Mouse (Mus musculus): ENCODE results near the gene Dlg2. TPM values are rescaled to one million over a fixed set of nuclear protein-coding genes. Genes with fewer than 3 reads are reported as not detected.

Dlg2 gene
- polyA plus RNA-seq, 1 experiment from 2014 or later: 3.0 TPM

DNA sequence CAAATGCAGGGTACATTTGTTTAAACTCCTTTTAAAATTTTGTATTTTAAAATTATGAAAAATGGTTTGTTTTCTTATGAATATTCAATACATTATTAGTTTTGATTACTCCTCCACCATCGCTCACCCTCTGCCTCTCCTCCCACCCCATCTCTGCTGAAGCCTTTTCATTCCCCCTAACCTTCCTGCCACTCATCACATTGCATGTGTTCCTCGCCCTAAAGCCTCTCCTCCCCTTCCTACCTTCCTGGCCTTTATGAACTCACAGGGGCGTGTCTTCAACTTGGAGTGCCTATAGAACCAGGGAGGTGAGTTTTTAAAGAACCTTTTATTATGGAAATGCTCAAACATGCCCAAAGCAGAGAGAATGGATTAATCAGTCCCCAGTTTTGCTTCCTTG lies 921.4 kb downstream of the Dlg2 start:
- no peak for DNase-seq (ENCODE audit: low spot score)
- 26% methylated on average over 3 of the region's 3 CpGs for WGBS
- H3K9ac ChIP-seq (ENCODE audit: low read length): no peak overlapping the region
- no peak overlapping the region for H3K4me2 ChIP-seq (ENCODE audit: low read depth, low read length, severe bottlenecking)
- no peak overlapping the region for H3K27ac ChIP-seq (ENCODE audit: low read depth, low read length)
- no peaks in the 10 kb centered on the region for H3K4me1 ChIP-seq (replicated peaks; ENCODE audit: control insufficient read depth, insufficient read depth, low read length)
- H3K36me3 ChIP-seq (ENCODE audit: control insufficient read depth, insufficient read depth, low read length): no peaks in the 10 kb centered on the region
- H3K4me3 ChIP-seq (ENCODE audit: low read depth, low read length): no peak overlapping the region
- no peaks in the 10 kb centered on the region for H3K9me3 ChIP-seq (ENCODE audit: control insufficient read depth, low read length)
- ATAC-seq (replicated peaks; ENCODE audit: low FRiP score): peak; percentile 72
- no peaks in the 10 kb centered on the region for H3K27me3 ChIP-seq (ENCODE audit: control insufficient read depth, insufficient read depth, low read length)

GRCm38 (mm10) chr7:91412109-91412508 lies 935.6 kb downstream of the Dlg2 start:
- Histone ChIP-seq H3K9ac (ENCODE audit: low read length) (no peak overlapping the region), H3K4me2 (ENCODE audit: low read depth, low read length, severe bottlenecking) (no peak overlapping the region), H3K4me1 (replicated peaks; ENCODE audit: control insufficient read depth, insufficient read depth, low read length) (no peaks in the 10 kb centered on the region), H3K36me3 (ENCODE audit: control insufficient read depth, insufficient read depth, low read length) (no peaks in the 10 kb centered on the region), H3K4me3 (ENCODE audit: low read depth, low read length) (no peak overlapping the region), H3K9me3 (ENCODE audit: control insufficient read depth, low read length) (no peaks in the 10 kb centered on the region), H3K27me3 (ENCODE audit: control insufficient read depth, insufficient read depth, low read length) (no peaks in the 10 kb centered on the region), H3K27ac (ENCODE audit: low read depth, low read length) (no peak overlapping the region)
- 87% methylated on average over 5 of the region's 5 CpGs for WGBS
- DNase-seq (ENCODE audit: low spot score) (no peak), ATAC-seq (replicated peaks; ENCODE audit: low FRiP score) (no peak)

GRCm38 (mm10) chr7:91414150-91414549 lies 937.7 kb downstream of the Dlg2 start:
- Histone ChIP-seq H3K36me3 (ENCODE audit: control insufficient read depth, insufficient read depth, low read length) (no peaks in the 10 kb centered on the region), H3K4me2 (ENCODE audit: low read depth, low read length, severe bottlenecking) (no peak overlapping the region), H3K9me3 (ENCODE audit: control insufficient read depth, low read length) (no peaks in the 10 kb centered on the region), H3K4me1 (replicated peaks; ENCODE audit: control insufficient read depth, insufficient read depth, low read length) (no peaks in the 10 kb centered on the region), H3K27me3 (ENCODE audit: control insufficient read depth, insufficient read depth, low read length) (no peaks in the 10 kb centered on the region), H3K9ac (ENCODE audit: low read length) (no peak overlapping the region), H3K4me3 (ENCODE audit: low read depth, low read length) (no peak overlapping the region), H3K27ac (ENCODE audit: low read depth, low read length) (no peak overlapping the region)
- ATAC-seq (replicated peaks; ENCODE audit: low FRiP score) (no peak), DNase-seq (ENCODE audit: low spot score) (no peak)
- WGBS: 79% methylated on average over 2 of the region's 2 CpGs

DNA sequence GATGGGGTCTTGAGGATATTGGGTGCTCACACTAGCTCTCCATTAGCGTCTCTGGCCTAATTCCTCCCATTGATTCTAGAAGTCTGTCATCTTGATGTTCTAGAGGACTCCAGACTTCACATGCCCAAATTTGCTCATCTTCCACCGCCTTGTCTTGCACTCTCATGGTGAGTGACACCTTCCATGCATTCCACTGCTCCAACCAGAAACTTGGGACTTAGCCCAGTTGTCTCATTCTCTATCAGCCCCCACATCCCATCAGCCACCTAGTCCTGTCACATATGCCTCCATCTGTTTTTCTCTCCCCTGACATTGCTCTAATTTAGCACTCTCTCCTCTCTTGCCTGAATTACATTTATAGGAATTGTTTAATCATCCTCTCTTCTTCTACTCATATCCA lies 938.3 kb downstream of the Dlg2 start:
- Histone ChIP-seq H3K9ac (ENCODE audit: low read length) (no peak overlapping the region), H3K4me3 (ENCODE audit: low read depth, low read length) (no peak overlapping the region), H3K27me3 (ENCODE audit: control insufficient read depth, insufficient read depth, low read length) (no peaks in the 10 kb centered on the region), H3K36me3 (ENCODE audit: control insufficient read depth, insufficient read depth, low read length) (no peaks in the 10 kb centered on the region), H3K27ac (ENCODE audit: low read depth, low read length) (no peak overlapping the region), H3K9me3 (ENCODE audit: control insufficient read depth, low read length) (no peaks in the 10 kb centered on the region), H3K4me1 (replicated peaks; ENCODE audit: control insufficient read depth, insufficient read depth, low read length) (no peaks in the 10 kb centered on the region), H3K4me2 (ENCODE audit: low read depth, low read length, severe bottlenecking) (no peak overlapping the region)
- DNase-seq (ENCODE audit: low spot score) (no peak), ATAC-seq (replicated peaks; ENCODE audit: low FRiP score) (no peak)
- WGBS: 85% methylated on average over 2 of the region's 2 CpGs

DNA sequence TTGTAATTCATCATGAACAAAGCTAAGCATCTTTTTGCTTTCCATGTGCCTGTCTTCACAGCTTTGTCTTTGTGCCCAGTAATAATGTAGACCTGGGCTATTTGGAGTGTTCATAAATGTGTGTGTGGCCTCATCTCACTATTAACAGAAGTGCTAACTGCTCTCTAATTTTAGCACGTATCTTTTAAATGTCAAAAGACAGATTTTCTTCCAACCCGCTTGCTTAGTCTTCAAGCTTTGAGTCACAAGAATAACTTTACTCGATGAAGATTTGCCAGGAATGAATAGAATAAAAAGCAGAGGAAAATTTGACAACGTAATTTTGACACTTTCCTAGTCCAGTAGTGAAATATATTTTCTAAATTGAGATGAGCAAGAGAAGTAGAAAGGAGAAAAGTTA lies 943.7 kb downstream of the Dlg2 start:
- DNase-seq (ENCODE audit: low spot score) (no peak), ATAC-seq (replicated peaks; ENCODE audit: low FRiP score) (no peak)
- Histone ChIP-seq H3K4me2 (ENCODE audit: low read depth, low read length, severe bottlenecking) (no peak overlapping the region), H3K9ac (ENCODE audit: low read length) (no peak overlapping the region), H3K27me3 (ENCODE audit: control insufficient read depth, insufficient read depth, low read length) (no peaks in the 10 kb centered on the region), H3K4me3 (ENCODE audit: low read depth, low read length) (no peak overlapping the region), H3K9me3 (ENCODE audit: control insufficient read depth, low read length) (no peaks in the 10 kb centered on the region), H3K27ac (ENCODE audit: low read depth, low read length) (no peak overlapping the region), H3K36me3 (ENCODE audit: control insufficient read depth, insufficient read depth, low read length) (no peaks in the 10 kb centered on the region), H3K4me1 (replicated peaks; ENCODE audit: control insufficient read depth, insufficient read depth, low read length) (no peaks in the 10 kb centered on the region)
- 87% methylated on average over 4 of the region's 4 CpGs for WGBS

DNA sequence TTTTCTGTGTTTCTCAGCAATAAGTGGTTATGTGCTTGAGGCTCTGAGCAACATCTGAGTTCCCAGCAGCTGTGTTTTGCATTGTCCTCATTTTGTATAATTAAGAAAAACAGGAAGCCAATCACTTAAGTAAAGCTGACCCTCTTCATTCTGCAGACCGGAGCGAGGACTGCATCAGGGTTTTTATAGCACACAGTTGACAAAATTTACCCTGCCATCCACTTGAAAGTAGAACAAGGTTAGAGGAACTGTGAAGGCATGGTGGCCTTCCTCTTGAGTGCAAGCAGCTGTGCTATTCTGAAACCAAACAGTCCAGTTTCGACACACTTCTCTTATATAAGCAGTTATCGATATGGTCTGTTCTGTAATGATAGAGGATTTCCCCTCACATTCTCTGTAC lies 947.3 kb downstream of the Dlg2 start:
- no peaks in the 10 kb centered on the region for H3K9me3 ChIP-seq (ENCODE audit: control insufficient read depth, low read length)
- H3K9ac ChIP-seq (ENCODE audit: low read length): no peak overlapping the region
- DNase-seq (ENCODE audit: low spot score) (no peak), ATAC-seq (replicated peaks; ENCODE audit: low FRiP score) (no peak)
- WGBS: 86% methylated on average over 4 of the region's 4 CpGs
- H3K36me3 ChIP-seq (ENCODE audit: control insufficient read depth, insufficient read depth, low read length): no peaks in the 10 kb centered on the region
- no peaks in the 10 kb centered on the region for H3K4me1 ChIP-seq (replicated peaks; ENCODE audit: control insufficient read depth, insufficient read depth, low read length)
- no peaks in the 10 kb centered on the region for H3K27me3 ChIP-seq (ENCODE audit: control insufficient read depth, insufficient read depth, low read length)
- H3K27ac ChIP-seq (ENCODE audit: low read depth, low read length): no peak overlapping the region
- no peak overlapping the region for H3K4me2 ChIP-seq (ENCODE audit: low read depth, low read length, severe bottlenecking)
- no peak overlapping the region for H3K4me3 ChIP-seq (ENCODE audit: low read depth, low read length)

- 57% methylated on average over 5 of the region's 5 CpGs for WGBS
- ATAC-seq (replicated peaks; ENCODE audit: low FRiP score) (peak; percentile 62), DNase-seq (ENCODE audit: low spot score) (no peak)
- H3K4me3 ChIP-seq (ENCODE audit: low read depth, low read length): no peak overlapping the region
- no peak overlapping the region for H3K4me2 ChIP-seq (ENCODE audit: low read depth, low read length, severe bottlenecking)
- no peaks in the 10 kb centered on the region for H3K9me3 ChIP-seq (ENCODE audit: control insufficient read depth, low read length)
- H3K27me3 ChIP-seq (ENCODE audit: control insufficient read depth, insufficient read depth, low read length): no peaks in the 10 kb centered on the region
- no peaks in the 10 kb centered on the region for H3K4me1 ChIP-seq (replicated peaks; ENCODE audit: control insufficient read depth, insufficient read depth, low read length)
- no peak overlapping the region for H3K9ac ChIP-seq (ENCODE audit: low read length)
- no peak overlapping the region for H3K27ac ChIP-seq (ENCODE audit: low read depth, low read length)
- H3K36me3 ChIP-seq (ENCODE audit: control insufficient read depth, insufficient read depth, low read length): no peaks in the 10 kb centered on the region
Measured at GRCm38 (mm10) chr7:91429712-91430275, 953.3 kb downstream of the Dlg2 start.

DNA sequence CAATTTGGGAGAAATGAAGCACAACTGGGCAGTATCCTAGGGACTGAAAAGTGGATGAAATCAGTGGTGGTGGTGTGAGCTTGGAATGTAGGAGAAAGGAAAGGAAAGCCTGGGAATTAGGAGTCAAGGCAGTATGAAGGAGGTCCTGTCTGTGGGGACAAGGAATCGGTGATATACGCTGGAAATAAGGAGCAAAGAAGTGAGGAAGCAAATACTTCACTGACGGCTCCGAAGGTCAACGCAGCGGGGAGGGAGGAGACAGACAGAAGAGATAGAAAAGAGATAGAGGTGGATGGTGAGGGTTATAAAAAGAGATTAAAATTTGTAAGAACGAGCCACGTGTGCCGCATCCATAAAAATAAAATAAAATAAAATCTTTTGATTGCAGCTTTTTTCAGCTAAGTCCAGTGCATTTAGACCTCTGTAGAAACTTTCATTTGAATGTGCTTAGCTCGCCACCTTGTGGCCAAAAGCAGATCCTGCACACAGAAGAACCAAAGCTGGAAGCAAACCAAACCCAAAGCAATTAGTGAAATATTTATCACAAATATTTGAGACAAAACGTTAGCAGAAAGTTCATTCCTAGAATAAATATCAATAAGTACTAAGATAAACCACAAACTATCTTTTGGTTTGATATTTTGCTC lies 955.2 kb downstream of the Dlg2 start:
- 0 out of 2 replicates have a peak, but pooled peaks have one; percentile 25 for ATAC-seq (replicated peaks; ENCODE audit: low FRiP score)
- DNase-seq (ENCODE audit: low spot score): peak; percentile 66

DNA sequence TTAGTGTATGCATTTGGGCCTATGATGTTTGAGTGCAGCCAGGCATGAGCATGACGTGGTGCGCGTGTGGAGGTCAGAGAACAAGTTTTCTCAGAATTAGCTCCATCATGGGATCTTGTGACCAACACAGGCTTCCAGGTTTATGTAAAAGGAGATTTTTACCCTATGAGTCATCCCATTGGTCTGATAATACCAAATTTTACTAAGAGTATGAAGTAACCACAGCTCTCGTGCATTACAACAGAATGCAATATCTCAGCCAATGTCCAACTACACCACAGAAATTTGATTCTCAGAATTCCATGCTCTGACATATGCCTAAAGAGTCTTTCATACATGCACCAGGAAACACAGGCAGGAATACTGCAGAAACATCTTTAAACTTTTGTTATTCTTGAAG lies 956.1 kb downstream of the Dlg2 start:
- ATAC-seq (replicated peaks; ENCODE audit: low FRiP score) (no peak), DNase-seq (ENCODE audit: low spot score) (no peak)
- no peaks in the 10 kb centered on the region for H3K4me1 ChIP-seq (replicated peaks; ENCODE audit: control insufficient read depth, insufficient read depth, low read length)
- H3K36me3 ChIP-seq (ENCODE audit: control insufficient read depth, insufficient read depth, low read length): no peaks in the 10 kb centered on the region
- H3K27me3 ChIP-seq (ENCODE audit: control insufficient read depth, insufficient read depth, low read length): no peaks in the 10 kb centered on the region
- no peaks in the 10 kb centered on the region for H3K9me3 ChIP-seq (ENCODE audit: control insufficient read depth, low read length)
- H3K27ac ChIP-seq (ENCODE audit: low read depth, low read length): no peak overlapping the region
- H3K4me3 ChIP-seq (ENCODE audit: low read depth, low read length): no peak overlapping the region
- no peak overlapping the region for H3K9ac ChIP-seq (ENCODE audit: low read length)
- no peak overlapping the region for H3K4me2 ChIP-seq (ENCODE audit: low read depth, low read length, severe bottlenecking)
- 86% methylated on average over 4 of the region's 4 CpGs for WGBS

More for the DNA sequence above, 955.2 kb downstream of the Dlg2 start:
- WGBS: 40% methylated on average over 11 of the region's 11 CpGs
- Histone ChIP-seq H3K9me3 (ENCODE audit: control insufficient read depth, low read length) (no peaks in the 10 kb centered on the region), H3K4me3 (ENCODE audit: low read depth, low read length) (no peak overlapping the region), H3K36me3 (ENCODE audit: control insufficient read depth, insufficient read depth, low read length) (no peaks in the 10 kb centered on the region), H3K27me3 (ENCODE audit: control insufficient read depth, insufficient read depth, low read length) (no peaks in the 10 kb centered on the region), H3K27ac (ENCODE audit: low read depth, low read length) (no peak overlapping the region), H3K4me1 (replicated peaks; ENCODE audit: control insufficient read depth, insufficient read depth, low read length) (no peaks in the 10 kb centered on the region), H3K9ac (ENCODE audit: low read length) (no peak overlapping the region), H3K4me2 (ENCODE audit: low read depth, low read length, severe bottlenecking) (no peak overlapping the region)

Data from forebrain, embryonic 11.5 days (tissue).